Mouse (Mus musculus) limb, embryonic 15.5 days (tissue): ENCODE measurements around the gene Ankrd53. TPM values are rescaled to one million over a fixed set of nuclear protein-coding genes. Genes with fewer than 3 reads are reported as not detected.
A peak's percentile ranks its signal among the peaks of the same experiment; 100 is the strongest.

Experiments used
- ATAC-seq: fragments of 200-750 bp; cut with Nextera tagmentation; 2 replicates; pipeline ENCODE4 v1.8.0; 2017; ENCODE audit warnings: low read depth, moderate TSS enrichment; ENCODE audit not compliant: insufficient number of reproducible peaks, low FRiP score, low TSS enrichment
- H3K27ac ChIP-seq: fragments of 300-500 bp; sonication (generic); 2 replicates; pipeline ENCODE4 v1.5.1; 2015; ENCODE audit warnings: moderate library complexity, mild to moderate bottlenecking, inconsistent platforms
- H3K27me3 ChIP-seq: fragments of 300-500 bp; sonication (generic); 2 replicates; pipeline ENCODE4 v1.6.1; 2015; ENCODE audit warnings: inconsistent platforms
- H3K36me3 ChIP-seq: fragments of 300-500 bp; sonication (generic); 2 replicates; pipeline ENCODE4 v1.6.1; 2015; ENCODE audit warnings: inconsistent platforms
- H3K4me1 ChIP-seq: fragments of 300-500 bp; sonication (generic); 2 replicates; pipeline ENCODE4 v1.6.1; 2015; ENCODE audit warnings: inconsistent platforms
- H3K4me2 ChIP-seq: fragments of 300-500 bp; sonication (generic); 2 replicates; pipeline ENCODE4 v1.6.1; 2015; ENCODE audit warnings: mild to moderate bottlenecking, inconsistent platforms
- H3K4me3 ChIP-seq: fragments of 300-500 bp; sonication (generic); 2 replicates; pipeline ENCODE4 v1.5.1; 2015; ENCODE audit warnings: mild to moderate bottlenecking, inconsistent platforms
- H3K9ac ChIP-seq: fragments of 300-500 bp; sonication (generic); 2 replicates; pipeline ENCODE4 v1.6.1; 2015; ENCODE audit warnings: inconsistent platforms
- H3K9me3 ChIP-seq: fragments of 300-500 bp; sonication (generic); 2 replicates; pipeline ENCODE4 v1.6.1; 2016; ENCODE audit warnings: inconsistent platforms
- WGBS: fragments of 180-500 bp; shearing (Covaris S2); methylation state at CpG from one replicate; pipeline ENCODE4 v1.1.7; 2015; 5-methylcytosine and 5-hydroxymethylcytosine counted together
- polyA plus RNA-seq: library from polyadenylated mRNA; unstranded; fragments of >200 nt; fragmentation: Nextera tagmentation; extraction: Ambion mirVana; gene quantifications from 2 replicates; pipeline ENCODE4 v1.2.1, GENCODE M21; 2015

Gene Ankrd53
- polyA plus RNA-seq, result 0.10 and 0.12 TPM in 2 replicates

DNA sequence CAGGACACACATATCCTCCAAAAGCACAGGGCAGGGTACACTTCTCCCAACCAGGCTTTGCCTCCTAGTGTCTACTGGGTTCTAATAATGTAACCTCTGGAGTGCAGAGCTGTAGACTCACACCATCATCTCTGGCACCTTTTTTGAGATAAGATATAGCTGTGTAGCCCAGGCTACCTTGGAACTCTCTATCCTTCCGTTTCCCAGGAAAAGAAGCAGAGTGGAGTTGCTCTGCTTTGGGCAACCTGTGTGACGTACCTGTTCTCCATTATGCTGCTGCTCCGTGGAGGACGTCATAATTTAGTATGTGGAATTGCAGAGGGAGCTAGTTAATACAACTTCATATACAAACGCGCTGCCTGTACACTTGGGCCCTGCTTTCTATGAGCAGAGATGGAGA lies at the start of gene Ankrd53:
Ankrd53 (plus strand) TSS at position 301 of the 400 bp plus-strand sequence.
- WGBS, result 25% methylated on average over 6 of the region's 6 CpGs
- H3K4me2 ChIP-seq, result peak within 1 kb of the TSS; percentile 64
- H3K9ac ChIP-seq, result 0 out of 2 replicates have a peak within 1 kb of the TSS, but pooled peaks have one; percentile 7
- H3K9me3 ChIP-seq, result no peaks in the 10 kb centered on the region
- H3K27me3 ChIP-seq, result peaks cover 64% of the 10 kb centered on the region
- peaks cover 15% of the 10 kb centered on the region for H3K4me1 ChIP-seq
- H3K27ac ChIP-seq, result no peak within 1 kb of the TSS
- ATAC-seq, result no peak
- peaks cover 4% of the 10 kb centered on the region; the same call in 1 of the 2 replicates for H3K36me3 ChIP-seq
- H3K4me3 ChIP-seq, result peak within 1 kb of the TSS; percentile 30

GRCm38 (mm10) chr6:83713271-83714136 lies 48.9 kb upstream of the Ankrd53 start:
- 7% methylated on average over 12 of the region's 12 CpGs for WGBS
- Histone ChIP-seq H3K9ac (no peak overlapping the region), H3K9me3 (no peaks in the 10 kb centered on the region), H3K4me2 (no peak overlapping the region), H3K4me3 (no peak overlapping the region), H3K27me3 (peaks cover 97% of the 10 kb centered on the region), H3K4me1 (peaks cover 39% of the 10 kb centered on the region), H3K36me3 (no peaks in the 10 kb centered on the region), H3K27ac (no peak overlapping the region)
- ATAC-seq, result no peak

- ATAC-seq, result no peak
- Histone ChIP-seq H3K4me1 (peaks cover 39% of the 10 kb centered on the region), H3K4me2 (peak overlapping the region; percentile 5; the same call in 1 of the 2 replicates), H3K36me3 (no peaks in the 10 kb centered on the region), H3K9ac (no peak overlapping the region), H3K27me3 (peaks cover 95% of the 10 kb centered on the region), H3K4me3 (peak overlapping the region; percentile 0), H3K9me3 (no peaks in the 10 kb centered on the region), H3K27ac (no peak overlapping the region)
- WGBS, result 5% methylated on average over 34 of the region's 34 CpGs
Observed at GRCm38 (mm10) chr6:83714221-83715123, 48.0 kb upstream of the Ankrd53 start.

- Histone ChIP-seq H3K27me3 (peaks cover 95% of the 10 kb centered on the region), H3K36me3 (no peaks in the 10 kb centered on the region), H3K4me2 (no peak overlapping the region), H3K4me1 (peaks cover 33% of the 10 kb centered on the region), H3K9me3 (no peaks in the 10 kb centered on the region), H3K4me3 (peak overlapping the region; percentile 7; the same call in 1 of the 2 replicates), H3K27ac (no peak overlapping the region), H3K9ac (no peak overlapping the region)
- whole genome bisulfite sequencing, result 8% methylated on average over 30 of the region's 30 CpGs
- no peak for ATAC-seq
Observed at GRCm38 (mm10) chr6:83715461-83716196, 46.8 kb upstream of the Ankrd53 start.

GRCm38 (mm10) chr6:83717026-83717425 lies 45.4 kb upstream of the Ankrd53 start:
- no peak for ATAC-seq
- H3K4me2 ChIP-seq, result no peak overlapping the region
- H3K27me3 ChIP-seq, result peaks cover 95% of the 10 kb centered on the region
- no peak overlapping the region for H3K9ac ChIP-seq
- H3K4me1 ChIP-seq, result peaks cover 19% of the 10 kb centered on the region
- 8% methylated on average over 8 of the region's 8 CpGs for WGBS
- H3K36me3 ChIP-seq, result no peaks in the 10 kb centered on the region
- H3K27ac ChIP-seq, result no peak overlapping the region
- no peak overlapping the region for H3K4me3 ChIP-seq
- H3K9me3 ChIP-seq, result no peaks in the 10 kb centered on the region

- Histone ChIP-seq H3K36me3 (no peaks in the 10 kb centered on the region), H3K4me1 (no peaks in the 10 kb centered on the region), H3K4me3 (no peak overlapping the region), H3K27me3 (peaks cover 72% of the 10 kb centered on the region), H3K9ac (no peak overlapping the region), H3K27ac (no peak overlapping the region), H3K9me3 (no peaks in the 10 kb centered on the region), H3K4me2 (no peak overlapping the region)
- ATAC-seq, result no peak
- 13% methylated on average over 6 of the region's 6 CpGs for WGBS
Observed at GRCm38 (mm10) chr6:83722526-83722925, 39.9 kb upstream of the Ankrd53 start.

DNA sequence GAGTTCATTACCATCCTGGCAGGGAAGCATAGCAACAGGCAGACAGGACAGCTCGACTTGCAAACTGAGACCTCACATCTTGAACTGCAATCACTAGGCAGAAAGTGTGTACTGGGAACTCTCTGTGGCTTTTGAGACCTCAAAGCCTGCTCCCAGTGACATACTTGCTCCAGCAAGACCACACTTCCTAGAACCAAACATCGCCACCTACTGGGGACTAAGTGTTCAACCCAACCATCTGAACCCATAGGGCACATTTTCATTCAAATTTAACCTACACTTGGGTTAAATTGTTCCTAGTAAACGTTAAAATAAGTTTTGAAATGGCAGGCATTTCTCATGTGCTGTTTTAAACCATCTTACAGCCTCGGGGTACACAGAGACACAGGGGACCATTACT lies 35.3 kb upstream of the Ankrd53 start:
- Histone ChIP-seq H3K4me1 (no peaks in the 10 kb centered on the region), H3K9me3 (no peaks in the 10 kb centered on the region), H3K36me3 (no peaks in the 10 kb centered on the region), H3K27me3 (peaks cover 39% of the 10 kb centered on the region), H3K4me2 (no peak overlapping the region), H3K9ac (no peak overlapping the region), H3K27ac (no peak overlapping the region), H3K4me3 (no peak overlapping the region)
- WGBS, result 48% methylated on average over 4 of the region's 4 CpGs
- ATAC-seq, result no peak

- H3K27ac ChIP-seq, result no peak overlapping the region
- H3K9ac ChIP-seq, result no peak overlapping the region
- no peaks in the 10 kb centered on the region for H3K4me1 ChIP-seq
- no peaks in the 10 kb centered on the region for H3K36me3 ChIP-seq
- ATAC-seq, result no peak
- no peaks in the 10 kb centered on the region for H3K9me3 ChIP-seq
- no peak overlapping the region for H3K4me2 ChIP-seq
- H3K27me3 ChIP-seq, result peaks cover 33% of the 10 kb centered on the region
- WGBS, result 72% methylated on average over 3 of the region's 3 CpGs
- H3K4me3 ChIP-seq, result no peak overlapping the region
Observed at GRCm38 (mm10) chr6:83728488-83728887, 34.0 kb upstream of the Ankrd53 start.

DNA sequence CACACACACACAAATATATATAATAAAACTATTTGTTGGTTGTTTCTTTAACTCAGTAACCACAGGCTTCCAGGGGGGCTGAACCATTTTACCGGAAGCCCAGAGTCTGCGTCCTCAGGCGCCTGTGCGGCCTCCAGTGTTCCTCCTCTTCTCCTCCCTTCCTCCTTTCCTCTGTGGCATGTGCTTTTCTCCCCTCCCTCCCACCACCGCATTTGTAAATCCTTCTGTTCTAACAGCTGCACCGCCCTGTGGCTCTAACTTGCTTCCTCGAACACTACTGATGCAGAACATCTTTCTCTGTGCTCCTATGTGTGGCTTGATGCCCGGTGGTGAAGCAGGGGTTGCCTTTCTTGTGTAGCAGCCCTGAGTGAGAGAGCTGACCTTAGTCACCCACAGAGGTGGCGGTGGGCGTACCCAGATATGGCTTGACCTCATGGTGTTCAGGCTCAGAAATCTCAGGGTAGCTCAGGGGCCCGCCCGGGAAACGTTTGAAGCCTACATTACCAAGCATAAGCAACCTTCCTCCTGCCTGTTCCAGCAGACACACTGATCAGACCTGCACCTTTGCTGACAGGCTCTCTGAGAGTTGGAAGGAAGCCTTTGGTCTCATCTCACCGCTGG lies 33.0 kb upstream of the Ankrd53 start:
- no peak overlapping the region for H3K27ac ChIP-seq

DNA sequence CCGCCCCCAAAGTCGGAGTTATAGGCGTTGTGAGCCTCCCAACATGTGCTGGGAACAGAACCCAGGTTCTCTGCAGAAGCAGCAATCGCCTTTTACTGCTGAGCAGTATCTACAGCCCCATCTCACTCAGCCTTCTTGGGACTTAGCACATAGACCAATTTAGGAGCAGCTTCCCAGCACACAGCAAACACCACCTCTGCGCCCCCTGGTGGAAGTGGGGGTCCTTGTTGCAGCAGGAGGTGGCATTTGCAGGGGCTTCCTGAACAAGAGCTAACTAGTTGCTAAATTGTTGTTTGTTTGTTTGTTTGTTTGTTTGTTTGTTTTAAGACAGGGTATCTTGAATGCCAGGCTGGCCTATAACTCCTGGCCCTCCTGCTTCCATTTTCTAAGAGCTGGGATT lies 31.3 kb upstream of the Ankrd53 start:
- Histone ChIP-seq H3K9me3 (no peaks in the 10 kb centered on the region), H3K36me3 (no peaks in the 10 kb centered on the region), H3K4me3 (no peak overlapping the region), H3K9ac (no peak overlapping the region), H3K4me1 (no peaks in the 10 kb centered on the region), H3K27ac (no peak overlapping the region), H3K4me2 (no peak overlapping the region), H3K27me3 (peaks cover 31% of the 10 kb centered on the region)
- no peak for ATAC-seq
- WGBS, result 23% methylated on average over 5 of the region's 5 CpGs

More for the DNA sequence above, 33.0 kb upstream of the Ankrd53 start:
- WGBS, result 61% methylated on average over 14 of the region's 14 CpGs
- no peak overlapping the region for H3K4me3 ChIP-seq
- no peaks in the 10 kb centered on the region for H3K4me1 ChIP-seq
- H3K27me3 ChIP-seq, result peaks cover 26% of the 10 kb centered on the region
- H3K9ac ChIP-seq, result no peak overlapping the region
- H3K36me3 ChIP-seq, result no peaks in the 10 kb centered on the region
- H3K4me2 ChIP-seq, result no peak overlapping the region
- no peak for ATAC-seq
- no peaks in the 10 kb centered on the region for H3K9me3 ChIP-seq

- Histone ChIP-seq H3K27me3 (peaks cover 18% of the 10 kb centered on the region), H3K4me2 (no peak overlapping the region), H3K27ac (no peak overlapping the region), H3K36me3 (no peaks in the 10 kb centered on the region), H3K9ac (no peak overlapping the region), H3K9me3 (no peaks in the 10 kb centered on the region), H3K4me3 (no peak overlapping the region), H3K4me1 (0 out of 2 replicates have a peak, but pooled peaks cover 7% of the 10 kb centered on the region)
- no peak for ATAC-seq
- WGBS, result 35% methylated on average over 12 of the region's 13 CpGs
Observed at GRCm38 (mm10) chr6:83737311-83737710, 25.1 kb upstream of the Ankrd53 start.
